Mouse (Mus musculus) bone marrow, adult 2 months (tissue): ENCODE data around the gene Tfe3. TPM values are rescaled to one million over a fixed set of nuclear protein-coding genes. Genes with fewer than 3 reads are reported as not detected.
"Not testable (repeated sequence)": the region's sequence is repeated elsewhere in the genome, so short reads cannot be mapped to it uniquely, and the experiment has no call there.

ENCODE experiments used
- H3K27ac ChIP-seq: fragments of 200-500 bp; 2 replicates; pipeline ENCODE4 v1.5.1; 2012; ENCODE audit warnings: low read depth, mild to moderate bottlenecking, control low read depth, inconsistent platforms, low read length; ENCODE audit not compliant: control insufficient read depth, poor library complexity, insufficient read depth
- H3K4me1 ChIP-seq: fragments of 200-500 bp; 2 replicates; pipeline ENCODE4 v1.6.1; 2011; ENCODE audit warnings: low read length; ENCODE audit not compliant: control insufficient read depth, insufficient read depth
- H3K4me3 ChIP-seq: fragments of 200-500 bp; replicated peaks from 2 replicates; pipeline ENCODE3; 2011; ENCODE audit warnings: mild to moderate bottlenecking, low read depth, low read length, control low read depth; ENCODE audit not compliant: control insufficient read depth
- CTCF ChIP-seq: fragments of 200-500 bp; IDR thresholded peaks from 2 replicates; pipeline ENCODE4 v1.5.1; 2011; ENCODE audit warnings: low read length, control low read depth; ENCODE audit not compliant: control insufficient read depth, insufficient read depth
- POLR2A ChIP-seq: fragments of 200-500 bp; IDR thresholded peaks from 2 replicates; pipeline ENCODE4 v1.6.1; 2011; ENCODE audit warnings: low read depth, mild to moderate bottlenecking, control low read depth, low read length, borderline replicate concordance; ENCODE audit not compliant: control insufficient read depth
- WGBS: fragments of 180-500 bp; shearing (Covaris S2); methylation state at CpG from one replicate; pipeline ENCODE4 v1.1.7; 2018; 5-methylcytosine and 5-hydroxymethylcytosine counted together
- polyA plus RNA-seq: library from polyadenylated mRNA; stranded (reverse); fragments of >200 nt; gene quantifications from 2 replicates; pipeline ENCODE4 v1.2.4, GENCODE M21; 2011; ENCODE audit warnings: low replicate concordance; ENCODE audit not compliant: missing spikeins, insufficient read depth, insufficient read length

Gene Tfe3
- polyA plus RNA-seq, 1 experiment, result 22.3 TPM

DNA sequence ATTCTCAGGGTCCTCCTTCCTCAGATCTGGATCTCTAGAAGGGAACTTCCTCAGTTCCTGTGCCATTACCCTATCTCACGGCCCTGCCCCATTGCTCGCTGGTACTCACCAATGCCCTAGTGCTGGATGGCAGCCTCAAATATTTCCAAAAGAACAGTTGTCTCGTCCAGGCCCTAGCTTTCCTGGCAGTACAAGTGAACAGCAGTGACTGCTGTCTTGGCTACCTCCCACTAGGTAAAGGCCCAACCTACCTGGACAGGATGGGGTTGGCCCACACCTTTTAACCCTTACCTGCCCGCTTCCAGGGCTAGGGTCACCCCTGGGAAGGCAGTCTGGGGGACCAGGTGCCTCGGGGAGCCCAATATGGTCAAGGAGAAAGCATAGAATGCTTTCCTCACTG, 21.3 kb upstream of the Tfe3 start:
- H3K4me3 ChIP-seq, result no peak overlapping the region
- H3K27ac ChIP-seq, result no peak overlapping the region
- TF ChIP-seq POLR2A, result no peak
- TF ChIP-seq CTCF, result no peak
- 67% methylated on average over 5 of the region's 5 CpGs for WGBS
- no peaks in the 10 kb centered on the region for H3K4me1 ChIP-seq

DNA sequence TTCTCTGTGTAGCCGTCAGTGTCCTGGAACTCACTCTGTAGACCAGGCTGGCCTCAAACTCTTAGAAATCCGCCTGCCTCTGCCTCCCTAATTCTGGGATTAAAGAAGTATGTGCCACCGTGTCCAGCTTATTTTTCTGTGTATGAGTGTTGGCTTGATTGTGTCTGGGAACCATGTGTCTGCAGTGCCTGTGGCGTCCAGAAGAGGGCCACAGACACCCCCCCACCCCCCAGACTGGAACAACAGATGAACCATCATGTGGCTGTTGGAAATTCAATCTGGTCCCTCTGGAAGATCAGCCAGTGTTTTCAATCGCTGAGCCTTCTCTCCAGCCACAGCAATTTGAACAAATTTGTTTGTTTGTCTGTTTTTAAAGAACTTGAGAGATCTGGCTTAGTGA, 18.9 kb upstream of the Tfe3 start:
- no peaks in the 10 kb centered on the region for H3K4me1 ChIP-seq
- H3K27ac ChIP-seq, result no peak overlapping the region
- no peak for TF ChIP-seq POLR2A
- TF ChIP-seq CTCF, result peak; percentile 28; the same call in 1 of the 2 replicates
- 57% methylated on average over 5 of the region's 5 CpGs for WGBS
- H3K4me3 ChIP-seq, result no peak overlapping the region

GRCm38 (mm10) chrX:7744940-7745339, 17.4 kb upstream of the Tfe3 start:
- 58% methylated on average over 1 of the region's 1 CpGs for WGBS
- Histone ChIP-seq H3K4me1 (no peaks in the 10 kb centered on the region), H3K4me3 (no peak overlapping the region), H3K27ac (no peak overlapping the region)
- TF ChIP-seq CTCF, result no peak
- TF ChIP-seq POLR2A, result no peak

DNA sequence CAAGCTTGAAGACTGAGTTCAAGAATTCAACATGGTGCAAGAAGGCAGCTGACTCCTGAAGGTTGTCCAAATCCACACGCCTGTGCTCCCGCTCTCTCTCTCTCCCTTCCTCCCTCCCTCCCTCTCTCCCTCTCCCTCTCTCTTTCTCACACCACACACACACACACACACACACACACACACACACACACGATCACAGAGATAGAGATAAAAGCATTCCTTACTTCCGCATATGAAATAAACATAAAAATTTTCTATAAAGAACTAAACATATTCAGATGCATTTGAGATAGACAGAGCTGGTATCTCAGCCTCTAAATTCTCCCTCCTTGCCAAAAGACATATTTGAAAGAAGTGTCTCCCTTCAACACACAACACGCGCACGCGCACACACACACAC, 16.9 kb upstream of the Tfe3 start:
- Histone ChIP-seq H3K4me3 (no peak overlapping the region), H3K4me1 (no peaks in the 10 kb centered on the region), H3K27ac (no peak overlapping the region)
- WGBS, result 86% methylated on average over 8 of the region's 8 CpGs
- TF ChIP-seq CTCF (no peak), POLR2A (no peak)

GRCm38 (mm10) chrX:7750432-7751116, 11.8 kb upstream of the Tfe3 start, which contains the start of gene Ccdc120:
Gene Ccdc120, minus strand, starts transcription at chrX:7750905.
- H3K4me1 ChIP-seq, result no peaks in the 10 kb centered on the region
- WGBS, result 7% methylated on average over 50 of the region's 56 CpGs
- no peak within 1 kb of the TSS for H3K27ac ChIP-seq
- TF ChIP-seq POLR2A, result no peak
- TF ChIP-seq CTCF, result no peak
- H3K4me3 ChIP-seq, result peak within 1 kb of the TSS; percentile 11

GRCm38 (mm10) chrX:7753627-7754026, 8.7 kb upstream of the Tfe3 start:
- H3K27ac ChIP-seq, H3K4me3 ChIP-seq, H3K4me1 ChIP-seq: not testable (repeated sequence)
- 11% methylated on average over 3 of the region's 3 CpGs for WGBS

DNA sequence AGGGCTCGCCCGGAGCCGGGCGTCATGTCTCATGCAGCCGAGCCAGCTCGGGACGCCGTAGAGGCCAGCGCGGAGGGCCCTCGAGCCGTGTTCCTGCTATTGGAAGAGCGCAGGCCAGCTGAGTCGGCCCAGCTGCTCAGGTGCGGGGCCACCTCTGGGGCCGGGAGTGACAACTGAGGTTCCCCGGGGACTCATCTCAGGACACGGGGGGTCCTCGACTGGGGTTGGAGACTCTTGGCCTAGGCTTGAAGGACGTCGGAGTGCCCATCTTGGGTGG, 499 bp downstream of the Tfe3 start:
- TF ChIP-seq CTCF (no peak), POLR2A (no peak)
- H3K4me3 ChIP-seq, result peak overlapping the region; percentile 97
- H3K27ac ChIP-seq, result peak overlapping the region; percentile 89
- no peaks in the 10 kb centered on the region for H3K4me1 ChIP-seq
- 22% methylated on average over 21 of the region's 21 CpGs for WGBS

- WGBS, result 10% methylated on average over 22 of the region's 22 CpGs
- H3K4me1 ChIP-seq, result no peaks in the 10 kb centered on the region
- H3K4me3 ChIP-seq, result peak overlapping the region; percentile 97
- peak overlapping the region; percentile 89 for H3K27ac ChIP-seq
- no peak for TF ChIP-seq CTCF
- TF ChIP-seq POLR2A, result no peak
These were observed 1.5 kb downstream of the Tfe3 start for GRCm38 (mm10) chrX:7763631-7764393.
